Mouse (Mus musculus): Measurements from ENCODE around the gene Ggt6.

The Ggt6 gene

DNA sequence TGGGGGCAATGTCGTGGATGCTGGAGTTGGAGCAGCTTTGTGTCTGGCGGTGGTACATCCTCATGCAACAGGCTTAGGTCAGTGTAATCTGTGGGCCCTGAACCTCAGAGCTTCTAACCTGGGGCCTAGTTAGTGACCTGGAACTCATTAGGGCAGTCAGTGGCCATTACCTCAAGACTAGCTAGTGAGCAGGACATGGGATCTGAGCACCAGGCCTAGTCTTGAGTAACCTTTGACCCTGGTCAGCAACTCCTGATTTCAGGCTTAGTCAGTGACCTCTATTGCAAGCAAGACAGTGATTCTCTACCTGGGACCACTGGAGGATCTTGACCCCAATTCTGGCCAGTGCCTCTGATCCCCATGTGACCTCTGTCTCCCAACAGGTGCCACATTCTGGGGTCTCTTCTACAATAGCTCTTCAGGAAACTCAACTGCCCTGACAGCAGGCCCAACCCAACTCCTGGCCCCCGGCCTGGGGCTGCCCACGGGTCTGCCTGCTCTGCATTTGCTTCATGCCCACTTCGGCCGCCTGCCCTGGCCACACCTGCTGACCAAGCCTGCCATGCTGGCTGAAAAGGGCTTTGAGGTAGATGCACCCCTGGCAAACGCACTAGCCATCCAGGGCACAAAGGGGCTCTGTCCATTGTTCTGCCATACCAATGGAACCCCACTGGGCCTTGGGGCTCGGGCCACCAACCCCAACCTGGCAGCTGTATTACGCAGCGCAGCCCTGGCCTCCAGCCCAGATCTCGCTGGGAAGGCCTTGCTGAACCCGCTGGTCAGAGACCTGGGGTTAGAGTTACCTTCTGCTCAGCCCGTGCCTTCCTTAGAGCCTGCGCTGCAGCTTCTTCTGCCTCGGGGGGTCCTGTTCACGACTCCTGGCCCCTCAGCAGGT, 1.7 kb downstream of the Ggt6 start:
- in situ Hi-C loops (cut with MboI, MseI), result no loop called here

DNA sequence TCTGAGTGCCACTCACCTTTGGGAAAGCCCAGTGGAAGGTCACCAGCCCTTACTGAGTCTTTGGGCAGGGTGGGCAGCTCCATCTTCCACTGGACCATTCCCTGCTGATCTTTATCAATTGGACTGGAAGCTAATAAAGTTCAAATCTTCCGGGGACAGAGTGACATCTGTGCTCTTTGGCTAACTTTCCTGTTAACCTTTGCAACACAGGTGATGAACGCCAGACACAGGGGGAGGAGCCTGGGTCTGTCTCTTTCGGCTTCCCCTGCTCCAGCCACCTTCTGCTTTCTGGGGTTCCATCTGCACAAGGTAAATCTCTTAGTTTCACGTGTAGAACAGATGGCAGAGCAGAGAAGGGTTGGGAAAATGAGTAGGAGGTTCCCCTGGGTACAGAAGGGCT, 3.1 kb downstream of the Ggt6 start:
- in situ Hi-C loops (cut with MboI, MseI), result no loop called here

DNA sequence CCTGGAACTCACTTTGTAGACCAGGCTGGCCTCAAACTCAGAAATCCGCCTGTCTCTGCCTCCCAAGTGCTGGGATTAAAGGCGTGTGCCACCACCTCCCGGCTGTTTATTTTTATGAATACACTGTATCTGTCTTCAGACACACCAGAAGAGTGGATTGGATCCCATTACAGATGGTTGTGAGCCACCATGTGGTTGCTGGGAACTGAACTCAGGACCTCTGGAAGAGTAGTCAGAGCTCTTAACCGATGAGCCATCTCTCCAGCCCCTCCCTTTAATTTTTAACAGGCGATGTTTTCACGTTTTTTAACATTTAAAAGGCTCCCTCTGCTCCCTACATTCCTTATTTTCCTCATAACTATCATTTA, 5.3 kb downstream of the Ggt6 start:
- in situ Hi-C loops (cut with MboI, MseI), result loop anchor here (5.0 kb wide), 1 partner anchor 223 kb away; the partner anchor contains the start of gene Med31

DNA sequence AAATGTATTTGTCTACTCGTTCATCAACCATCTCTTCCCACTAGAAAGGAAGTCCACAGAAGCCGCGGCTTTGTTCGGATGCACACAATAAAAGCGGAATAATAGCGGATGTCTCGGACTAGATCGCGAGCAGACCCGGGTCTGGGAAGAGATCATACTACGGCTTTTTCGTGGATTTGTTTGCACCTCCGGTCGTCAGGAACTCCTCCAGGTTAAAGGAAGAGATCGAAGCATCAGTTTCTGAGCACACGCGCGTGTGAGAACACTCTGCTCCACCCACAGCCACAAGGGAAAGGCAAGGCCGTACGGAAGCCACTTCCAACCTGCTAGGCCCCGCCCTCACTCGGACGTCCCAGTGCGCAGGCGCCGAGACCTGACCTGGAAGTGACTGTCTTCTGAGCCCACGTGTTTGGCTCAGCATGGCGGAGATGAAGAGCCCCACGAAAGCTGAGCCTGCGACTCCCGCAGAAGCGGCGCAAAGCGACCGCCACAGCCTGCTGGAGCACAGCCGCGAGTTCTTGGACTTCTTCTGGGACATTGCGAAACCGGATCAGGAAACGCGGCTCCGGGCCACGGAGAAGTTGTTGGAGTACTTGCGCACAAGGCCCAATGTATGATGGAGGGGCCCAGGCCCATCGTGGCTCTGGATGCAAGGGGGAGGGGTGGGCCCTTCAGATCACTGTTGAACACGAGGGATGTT, 5.8 kb downstream of the Ggt6 start, which contains the start of gene Mybbp1a:
TSS of gene Mybbp1a (plus strand) at position 391 of the 700 bp plus-strand sequence.
- in situ Hi-C loops (cut with MboI, MseI), result loop anchor here (5.0 kb wide), 1 partner anchor 224 kb away; the partner anchor contains the start of gene Med31

DNA sequence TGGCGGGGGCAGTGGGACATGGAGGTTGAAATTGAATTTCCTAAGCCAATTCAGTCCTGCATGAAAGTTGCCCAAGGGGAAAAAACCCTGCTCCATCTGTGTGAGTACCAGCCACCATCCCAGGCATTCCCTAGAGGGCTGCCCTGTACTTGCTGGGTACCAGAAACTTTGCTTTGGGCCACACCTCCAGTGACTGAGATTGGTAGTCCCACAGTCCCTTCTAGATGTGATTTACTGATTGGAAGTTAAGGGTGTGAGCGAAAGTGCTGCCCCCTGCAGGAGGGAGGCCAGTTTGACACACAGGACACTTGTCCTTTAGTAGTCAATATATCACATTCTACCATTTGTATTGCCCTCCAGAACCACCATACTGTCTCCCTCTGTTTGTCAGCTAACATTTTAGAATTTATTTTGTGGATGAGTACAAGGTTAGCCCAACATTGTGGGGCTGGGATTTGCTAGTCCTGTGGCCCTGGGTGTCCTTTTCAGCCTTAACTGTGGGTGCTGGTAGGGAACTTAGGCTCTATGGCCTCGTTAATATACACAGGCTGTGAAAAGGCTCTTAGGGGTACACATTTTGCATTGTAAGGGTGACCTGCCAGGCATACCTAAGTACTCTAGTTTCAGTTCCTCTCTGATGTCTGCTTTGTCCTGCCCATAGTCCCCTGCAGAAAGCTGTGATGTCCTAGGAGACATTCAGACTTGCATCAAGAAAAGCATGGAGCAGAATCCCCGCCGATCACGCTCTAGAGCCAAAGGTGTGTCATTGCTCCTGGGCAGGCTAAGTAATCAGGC, 11.2 kb downstream of the Ggt6 start:
- in situ Hi-C loops (cut with MboI, MseI), result no loop called here

DNA sequence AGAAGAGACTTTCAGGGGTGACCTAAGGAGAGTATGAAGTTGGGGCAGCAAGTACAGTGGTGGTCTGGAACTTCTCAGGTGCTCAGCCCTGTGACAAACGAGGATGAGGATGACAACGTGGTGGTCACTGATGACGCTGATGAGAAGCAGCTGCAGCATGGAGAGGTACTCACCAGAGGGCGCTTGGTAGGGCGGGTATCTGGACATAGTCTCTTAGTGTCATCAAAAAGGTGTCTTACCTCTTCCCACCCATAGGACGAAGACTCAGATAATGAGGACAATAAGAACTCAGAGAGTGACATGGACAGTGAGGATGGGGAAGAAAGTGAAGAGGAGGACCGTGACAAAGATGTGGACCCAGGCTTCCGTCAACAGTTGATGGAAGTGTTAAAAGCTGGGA, 12.1 kb downstream of the Ggt6 start:
- in situ Hi-C loops (cut with MboI, MseI), result no loop called here

DNA sequence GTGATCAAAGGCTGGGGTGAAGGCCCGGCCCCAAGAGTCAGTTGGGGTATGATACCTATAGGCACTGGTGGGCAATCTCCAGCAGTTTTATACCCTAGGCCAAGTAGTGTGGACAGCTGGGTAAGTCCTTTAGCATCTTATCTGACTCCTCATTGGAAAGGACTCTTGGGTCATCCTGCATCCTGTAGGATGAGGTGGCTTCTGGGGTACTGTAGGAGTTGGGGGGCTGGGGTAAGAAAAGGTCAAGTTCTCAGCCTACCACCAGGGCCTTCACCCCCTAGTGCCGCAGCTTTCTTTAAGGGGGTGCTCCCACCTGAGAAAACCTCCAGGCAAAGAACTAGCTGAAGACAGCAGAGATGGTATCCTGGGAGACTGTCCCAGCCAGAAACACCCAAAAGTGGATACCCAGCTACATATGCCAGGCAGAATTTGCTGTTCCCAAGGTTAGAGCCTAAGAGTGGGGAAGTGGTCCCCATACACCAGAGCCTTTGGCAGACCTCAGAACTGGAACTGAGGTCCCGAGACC, 16.9 kb downstream of the Ggt6 start:
- in situ Hi-C loops (cut with MboI, MseI), result no loop called here

DNA sequence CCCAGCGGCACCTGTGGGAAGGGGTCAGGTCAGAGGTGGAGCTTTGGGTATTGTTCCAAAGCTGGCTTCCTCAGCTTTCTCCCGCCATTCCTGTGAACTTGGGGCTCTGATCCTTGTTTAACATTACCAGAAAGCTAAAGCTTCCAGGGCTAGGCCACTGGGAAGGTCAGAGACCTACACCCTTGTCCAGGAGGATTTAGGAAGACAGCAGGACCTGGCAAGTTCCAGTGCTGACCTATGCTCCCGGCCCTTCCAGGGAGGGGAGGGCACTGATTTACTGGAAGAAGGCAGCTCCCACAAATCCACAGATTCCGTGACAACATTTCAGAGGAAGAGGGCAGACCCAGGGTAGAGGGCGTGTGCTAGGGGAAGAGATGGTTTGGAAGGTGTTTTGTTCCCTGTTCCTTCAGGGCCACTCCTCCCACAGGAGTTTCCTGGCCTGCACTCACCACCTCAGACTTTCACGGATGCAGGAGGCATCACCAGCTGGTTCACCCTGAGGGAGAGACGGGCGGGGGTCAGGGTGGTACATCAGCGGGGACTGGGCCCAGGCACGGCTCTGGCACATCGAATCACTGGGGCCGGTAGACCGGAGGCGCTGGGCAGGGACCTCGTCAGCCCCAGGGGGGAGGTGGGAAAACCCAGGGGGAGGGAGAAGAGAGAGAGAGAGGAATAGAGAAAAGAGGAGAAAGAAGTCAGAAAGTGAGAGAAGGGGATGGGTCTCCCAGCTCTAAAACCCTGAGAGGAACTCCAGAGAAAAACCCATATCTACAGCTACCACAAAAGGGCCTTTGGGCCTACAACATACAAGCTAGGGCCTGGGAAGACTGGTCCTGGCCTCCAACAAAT, 18.0 kb downstream of the Ggt6 start:
- in situ Hi-C loops (cut with MboI, MseI), result no loop called here

DNA sequence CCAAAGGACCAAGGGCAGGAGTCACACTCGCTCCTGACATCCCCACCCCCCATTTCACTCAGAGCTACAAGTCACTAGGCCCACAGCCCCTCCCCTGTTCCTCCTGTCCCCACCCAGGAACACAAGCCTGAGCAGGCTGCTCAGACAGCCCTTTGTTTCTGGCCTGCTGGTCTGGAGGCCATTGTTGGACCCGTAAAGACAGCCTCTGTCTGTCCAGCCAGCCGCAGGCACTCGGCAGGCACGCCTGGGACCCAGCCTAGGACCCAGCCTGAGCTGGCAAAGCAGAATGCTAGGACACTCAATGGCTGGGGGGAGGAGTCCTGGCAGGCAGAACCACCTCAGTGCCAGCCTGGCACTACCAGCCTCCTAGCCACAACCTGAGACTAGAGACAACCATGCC, 20.4 kb downstream of the Ggt6 start:
- in situ Hi-C loops (cut with MboI, MseI), result no loop called here

DNA sequence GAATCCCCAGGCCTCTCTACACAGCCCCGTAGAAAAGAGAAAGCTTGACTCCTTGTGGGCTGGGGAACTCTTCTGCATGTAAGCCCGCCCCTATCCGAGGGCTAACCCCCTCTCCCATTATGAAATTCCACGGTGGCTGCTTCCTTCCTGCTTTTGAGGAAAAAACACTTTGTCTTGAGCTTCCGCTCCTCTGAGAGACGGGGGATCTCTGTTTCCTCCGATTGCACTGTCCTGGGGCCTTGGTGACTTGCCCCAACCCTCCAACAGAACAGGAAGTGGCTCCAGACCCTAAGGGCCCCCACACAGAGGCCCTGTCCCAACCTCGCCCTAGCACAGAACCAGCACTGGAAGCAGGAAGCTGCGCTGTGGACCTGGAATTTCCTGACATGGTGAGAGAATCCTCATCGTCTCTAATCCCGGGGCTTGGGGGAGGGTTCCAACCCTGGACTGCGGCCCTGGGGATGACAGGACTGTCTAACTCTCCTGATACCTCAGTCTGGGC, 22.7 kb downstream of the Ggt6 start:
- in situ Hi-C loops (cut with MboI, MseI), result no loop called here

DNA sequence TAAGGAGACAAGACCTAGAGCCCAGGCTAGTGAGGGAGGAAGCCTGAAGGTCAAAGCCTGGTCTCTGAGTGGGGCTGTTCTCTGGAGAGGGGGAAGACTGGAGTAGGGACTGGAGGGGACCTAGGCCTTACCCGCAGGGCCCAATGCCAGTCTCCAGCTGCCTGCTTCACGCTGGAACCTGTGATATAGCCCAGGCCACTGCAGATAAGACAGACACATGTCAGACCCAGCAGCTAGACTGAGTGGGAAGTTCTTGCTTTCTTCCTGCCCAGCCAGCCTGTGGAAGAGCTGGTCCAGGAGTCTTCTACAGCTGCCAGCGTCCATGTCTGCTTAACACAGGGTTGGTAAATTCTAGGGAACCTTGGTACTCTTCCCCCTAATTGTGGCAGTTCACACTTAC, 23.2 kb downstream of the Ggt6 start:
- in situ Hi-C loops (cut with MboI, MseI), result no loop called here

DNA sequence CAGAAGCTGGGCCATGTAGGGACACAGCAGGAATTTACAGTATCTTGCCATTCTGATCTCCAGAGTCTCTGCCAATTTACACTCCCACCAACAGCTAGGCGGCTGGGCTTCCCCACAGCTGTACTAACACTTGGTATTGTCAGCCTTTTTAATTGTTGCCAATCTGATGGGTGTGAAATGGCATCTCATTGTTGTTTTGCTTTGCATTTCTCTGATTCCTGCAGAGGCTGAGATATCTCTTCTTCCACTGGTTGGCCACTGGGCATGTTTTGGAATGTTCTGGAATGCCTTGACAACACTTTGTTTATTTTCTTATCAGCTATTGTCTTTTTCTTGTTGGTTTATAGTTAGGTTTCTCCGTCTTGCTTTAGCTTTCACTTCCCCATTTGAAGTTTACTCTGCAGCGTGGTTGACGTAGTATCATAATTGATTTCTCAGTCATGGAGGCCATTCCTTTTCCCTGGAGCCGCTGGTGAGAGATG, 26.2 kb downstream of the Ggt6 start:
- in situ Hi-C loops (cut with MboI, MseI), result no loop called here

DNA sequence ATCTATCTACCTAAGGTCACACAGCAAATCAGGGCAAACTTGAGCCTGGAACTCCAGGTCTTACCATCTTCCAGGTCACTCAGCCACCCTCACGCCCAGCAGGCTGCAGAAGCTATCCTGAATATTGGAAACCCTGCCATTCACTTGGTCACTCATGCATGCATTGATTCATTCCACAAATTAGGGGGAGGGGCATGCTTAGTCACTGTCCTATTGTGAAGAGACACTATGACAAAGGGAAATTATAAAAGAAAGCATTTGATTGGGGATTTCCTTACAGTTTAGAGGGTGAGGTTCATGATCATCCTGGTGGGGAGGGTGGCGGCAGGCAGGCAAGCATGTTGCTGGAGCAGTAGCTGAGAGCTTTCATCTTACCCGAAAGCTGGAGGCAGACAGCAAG, 29.5 kb downstream of the Ggt6 start:
- in situ Hi-C loops (cut with MboI, MseI), result no loop called here

DNA sequence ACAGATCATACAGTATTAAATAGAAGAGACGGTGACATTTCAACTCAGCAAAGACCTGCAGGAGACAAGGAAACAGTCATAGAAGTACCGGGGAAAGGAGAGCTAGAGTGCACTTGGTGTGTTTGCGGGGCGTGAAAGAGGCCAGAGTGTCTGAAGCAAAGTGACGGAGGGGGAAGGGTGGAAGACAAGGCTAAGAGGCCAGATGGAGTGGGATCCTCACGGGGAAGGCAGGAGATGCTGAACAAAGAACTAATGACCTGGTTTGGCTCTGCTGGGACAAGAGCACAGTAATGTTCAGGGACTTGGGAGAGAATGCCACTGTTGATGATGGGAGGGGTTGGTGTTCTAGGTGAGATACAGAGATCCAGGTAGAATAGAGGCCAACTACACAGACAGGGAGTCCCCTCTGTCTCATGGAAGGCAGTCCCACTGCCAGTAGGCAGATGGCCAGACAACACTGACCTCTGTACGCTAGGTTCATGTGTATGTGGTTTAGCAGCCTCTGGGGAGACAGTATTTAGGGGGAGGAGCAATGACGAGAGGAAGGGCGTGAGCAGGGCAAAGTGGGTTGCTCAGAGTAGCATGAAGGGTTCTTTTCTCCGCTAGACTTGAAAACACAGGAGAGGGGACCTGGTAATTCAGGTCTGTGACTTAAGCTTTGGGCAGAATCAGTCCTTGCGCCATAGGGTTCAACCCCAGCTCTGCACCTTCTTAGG, 30.8 kb downstream of the Ggt6 start:
- in situ Hi-C loops (cut with MboI, MseI), result no loop called here

DNA sequence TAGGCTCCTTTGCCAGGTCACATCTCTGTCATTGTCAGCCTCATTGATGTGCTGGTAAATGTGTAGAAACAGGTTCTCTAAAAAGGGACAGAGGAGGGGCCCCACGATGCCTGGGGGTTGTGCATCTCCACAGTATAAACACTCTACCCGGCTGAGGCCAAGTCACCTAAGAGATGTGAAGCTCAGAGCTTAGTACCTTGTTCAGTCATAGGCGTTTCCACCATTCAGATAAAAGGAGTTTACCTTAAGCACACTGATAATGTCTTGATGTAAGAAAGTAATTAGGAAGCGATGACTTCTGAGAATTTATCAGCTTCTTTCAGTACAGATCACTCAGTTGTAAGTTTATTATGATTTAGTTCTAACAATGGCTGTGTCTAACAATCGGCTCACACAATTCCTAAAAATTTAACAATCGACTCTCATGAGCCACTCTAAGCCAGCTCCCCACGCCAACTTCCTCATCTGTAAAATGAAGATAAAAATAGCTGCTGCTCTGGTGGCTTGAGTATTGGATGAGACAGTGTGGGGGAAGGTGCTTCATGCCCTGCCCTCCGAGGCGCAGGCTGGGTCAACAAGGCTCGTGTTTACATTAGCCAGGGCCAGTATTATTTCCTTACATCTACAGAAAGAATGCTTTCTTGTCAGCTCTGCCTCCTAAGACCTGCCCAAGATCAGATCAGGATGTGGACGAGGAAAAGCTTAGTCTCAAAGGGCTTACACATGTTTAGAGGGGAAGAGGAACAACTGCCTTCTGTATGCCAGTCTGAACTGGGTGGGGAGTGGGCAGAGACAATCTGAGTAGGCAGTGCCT, 31.6 kb downstream of the Ggt6 start:
- in situ Hi-C loops (cut with MboI, MseI), result no loop called here

DNA sequence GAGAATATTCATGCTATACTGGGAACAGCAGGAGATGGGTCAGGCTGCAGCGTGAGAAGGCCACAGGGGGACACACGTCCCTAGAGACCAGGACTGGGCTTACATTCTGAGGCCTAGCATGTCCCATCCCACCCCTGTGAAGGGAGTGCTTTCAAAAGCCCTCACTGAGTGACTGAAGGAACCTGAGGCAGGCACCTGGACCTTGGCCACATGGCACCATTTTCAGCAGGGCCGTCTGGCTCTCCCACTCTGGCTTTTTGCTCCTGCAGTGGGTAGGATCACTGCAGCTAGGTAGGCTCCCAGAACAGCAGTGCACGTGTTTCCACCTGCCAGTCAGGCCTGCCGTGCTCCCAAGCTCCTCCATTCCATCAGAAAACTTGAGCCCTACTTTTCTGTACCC, 33.2 kb downstream of the Ggt6 start:
- in situ Hi-C loops (cut with MboI, MseI), result no loop called here

DNA sequence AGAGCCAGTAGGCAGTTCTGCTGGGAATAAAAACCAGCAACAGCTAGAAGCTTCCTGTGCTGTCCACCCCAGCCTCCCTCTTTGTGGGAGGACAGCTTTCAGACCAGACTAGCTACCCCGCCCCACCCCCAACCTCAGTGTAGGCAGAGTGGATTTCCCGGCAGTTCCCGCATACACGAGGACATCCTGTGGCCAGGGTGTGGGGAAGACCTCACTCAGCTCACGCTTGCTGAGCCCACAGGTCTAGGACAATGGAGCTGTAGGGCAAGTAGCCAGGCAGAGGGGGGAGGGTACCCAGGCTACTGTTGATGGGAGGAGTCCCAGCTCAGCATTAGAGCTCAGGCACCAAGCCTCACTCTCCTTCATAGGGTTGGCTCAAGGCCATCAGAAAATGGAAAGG, 33.9 kb downstream of the Ggt6 start:
- in situ Hi-C loops (cut with MboI, MseI), result no loop called here

DNA sequence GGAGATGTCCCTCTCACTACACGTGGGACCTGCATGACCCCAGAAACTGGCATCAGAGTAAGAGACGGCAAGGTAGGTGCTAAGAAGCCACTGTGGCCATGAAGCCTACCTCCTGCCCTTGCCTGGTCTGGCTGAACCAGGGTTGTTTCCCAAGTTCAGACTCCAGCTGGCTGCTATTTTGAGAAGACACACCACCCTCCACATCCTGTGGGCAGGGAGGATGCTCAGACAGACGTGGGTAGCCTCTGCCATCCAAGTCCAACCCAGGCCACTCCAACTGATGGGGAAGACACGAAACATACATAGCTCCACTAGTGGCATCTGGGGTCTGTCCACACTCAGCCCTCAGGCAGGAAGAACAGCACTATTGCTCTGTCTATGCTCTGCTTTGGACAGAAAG, 34.7 kb downstream of the Ggt6 start:
- in situ Hi-C loops (cut with MboI, MseI), result no loop called here

DNA sequence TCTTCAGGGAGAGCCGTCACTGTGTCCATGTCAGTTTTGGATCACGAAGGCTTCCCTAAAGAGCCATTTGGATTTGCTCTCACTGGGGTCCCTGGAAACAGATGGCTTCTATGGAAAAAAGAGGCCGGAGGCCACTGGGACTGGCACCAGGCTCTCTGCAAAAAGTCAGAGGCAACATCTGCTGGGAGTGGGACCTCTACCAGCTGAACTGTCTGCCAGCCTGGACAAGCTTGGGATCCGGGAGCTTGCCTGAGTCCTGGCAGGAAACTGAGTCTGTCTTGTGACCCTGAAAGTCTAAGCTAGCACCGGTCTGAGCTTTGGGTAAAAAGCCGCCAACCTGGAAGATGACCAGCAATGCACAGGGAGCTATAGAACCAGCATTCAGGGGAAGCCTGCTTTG, 36.1 kb downstream of the Ggt6 start:
- in situ Hi-C loops (cut with MboI, MseI), result no loop called here
